Mouse (Mus musculus) limb, embryonic 13.5 days (tissue): ENCODE results near the gene Zfp423. TPM values are rescaled to one million over a fixed set of nuclear protein-coding genes. Genes with fewer than 3 reads are reported as not detected.

Experiments
- ATAC-seq: fragments of 200-750 bp; cut with Nextera tagmentation; 2 replicates; pipeline ENCODE4 v1.8.0; 2017; ENCODE audit warnings: low read depth, moderate number of reproducible peaks, moderate TSS enrichment; ENCODE audit not compliant: low FRiP score
- H3K27ac ChIP-seq: fragments of 300-500 bp; sonication (generic); 2 replicates; pipeline ENCODE4 v1.5.1; 2015; ENCODE audit warnings: inconsistent platforms, mild to moderate bottlenecking, moderate library complexity
- H3K27me3 ChIP-seq: fragments of 300-500 bp; sonication (generic); 2 replicates; pipeline ENCODE4 v1.6.1; 2015; ENCODE audit warnings: mild to moderate bottlenecking, inconsistent platforms
- H3K36me3 ChIP-seq: fragments of 300-500 bp; sonication (generic); 2 replicates; pipeline ENCODE4 v1.6.1; 2015; ENCODE audit warnings: inconsistent platforms, mild to moderate bottlenecking, moderate library complexity
- H3K4me1 ChIP-seq: fragments of 300-500 bp; sonication (generic); 2 replicates; pipeline ENCODE4 v1.6.1; 2015; ENCODE audit warnings: inconsistent platforms
- H3K4me2 ChIP-seq: fragments of 300-500 bp; sonication (generic); replicated peaks from 2 replicates; pipeline ENCODE4 v1.6.1; 2015; ENCODE audit warnings: inconsistent platforms, mild to moderate bottlenecking, moderate library complexity
- H3K4me3 ChIP-seq: fragments of 300-500 bp; sonication (generic); 2 replicates; pipeline ENCODE4 v1.5.1; 2015; ENCODE audit warnings: moderate library complexity, mild to moderate bottlenecking, inconsistent platforms
- H3K9ac ChIP-seq: fragments of 300-500 bp; sonication (generic); 2 replicates; pipeline ENCODE4 v1.6.1; 2015; ENCODE audit warnings: mild to moderate bottlenecking, inconsistent platforms
- H3K9me3 ChIP-seq: fragments of 300-500 bp; sonication (generic); 2 replicates; pipeline ENCODE4 v1.6.1; 2016; ENCODE audit warnings: inconsistent platforms
- WGBS: fragments of 180-500 bp; shearing (Covaris S2); methylation state at CpG from one replicate; pipeline ENCODE4 v1.1.7; 2015; 5-methylcytosine and 5-hydroxymethylcytosine counted together
- polyA plus RNA-seq: library from polyadenylated mRNA; unstranded; fragments of >200 nt; fragmentation: Nextera tagmentation; extraction: Ambion mirVana; gene quantifications from 2 replicates; pipeline ENCODE4 v1.2.1, GENCODE M21; 2015

Gene Zfp423
- polyA plus RNA-seq, 1 experiment from 2014 or later, result 26.4 TPM

- H3K9me3 ChIP-seq, result no peaks in the 10 kb centered on the region
- H3K27ac ChIP-seq, result peak overlapping the region; percentile 78
- 48% methylated on average over 7 of the region's 7 CpGs for WGBS
- H3K36me3 ChIP-seq, result peaks cover 4% of the 10 kb centered on the region
- H3K4me3 ChIP-seq, result no peak overlapping the region
- H3K4me1 ChIP-seq, result peaks cover 88% of the 10 kb centered on the region
- ATAC-seq, result peak; percentile 26; the same call in 1 of the 2 replicates
- H3K9ac ChIP-seq, result 0 out of 2 replicates have a peak overlapping the region, but pooled peaks have one; percentile 31
- no peaks in the 10 kb centered on the region for H3K27me3 ChIP-seq
- H3K4me2 ChIP-seq, result no peak overlapping the region; the same call in none of the 2 replicates
These were observed 33.1 kb downstream of the Zfp423 start for GRCm38 (mm10) chr8:87926098-87926890.

GRCm38 (mm10) chr8:87922936-87923335 is 36.5 kb downstream of the Zfp423 start:
- H3K27me3 ChIP-seq, result no peaks in the 10 kb centered on the region
- H3K4me2 ChIP-seq, result no peak overlapping the region
- ATAC-seq, result no peak
- no peaks in the 10 kb centered on the region for H3K9me3 ChIP-seq
- no peak overlapping the region for H3K27ac ChIP-seq
- H3K36me3 ChIP-seq, result peaks cover 4% of the 10 kb centered on the region
- H3K4me1 ChIP-seq, result peaks cover 72% of the 10 kb centered on the region
- H3K9ac ChIP-seq, result 0 out of 2 replicates have a peak overlapping the region, but pooled peaks have one; percentile 19
- no peak overlapping the region for H3K4me3 ChIP-seq
- WGBS, result 73% methylated on average over 6 of the region's 6 CpGs

GRCm38 (mm10) chr8:87922446-87922845 is 36.9 kb downstream of the Zfp423 start:
- H3K27ac ChIP-seq, result no peak overlapping the region
- ATAC-seq, result no peak

GRCm38 (mm10) chr8:87918004-87918403 is 41.4 kb downstream of the Zfp423 start:
- WGBS, result 46% methylated on average over 5 of the region's 5 CpGs
- H3K9me3 ChIP-seq, result no peaks in the 10 kb centered on the region
- no peaks in the 10 kb centered on the region for H3K27me3 ChIP-seq
- H3K4me1 ChIP-seq, result peaks cover 75% of the 10 kb centered on the region
- H3K4me3 ChIP-seq, result no peak overlapping the region
- peak; percentile 17; the same call in 1 of the 2 replicates for ATAC-seq
- H3K9ac ChIP-seq, result peak overlapping the region; percentile 2
- H3K36me3 ChIP-seq, result peaks cover 4% of the 10 kb centered on the region
- H3K4me2 ChIP-seq, result 0 out of 2 replicates have a peak overlapping the region, but pooled peaks have one; percentile 1
- H3K27ac ChIP-seq, result peak overlapping the region; percentile 61; the same call in 1 of the 2 replicates

More at GRCm38 (mm10) chr8:87922446-87922845, 36.9 kb downstream of the Zfp423 start:
- no peaks in the 10 kb centered on the region for H3K9me3 ChIP-seq
- H3K36me3 ChIP-seq, result peaks cover 4% of the 10 kb centered on the region
- no peak overlapping the region for H3K9ac ChIP-seq
- 42% methylated on average over 6 of the region's 6 CpGs for WGBS
- no peak overlapping the region for H3K4me3 ChIP-seq
- no peak overlapping the region for H3K4me2 ChIP-seq
- H3K27me3 ChIP-seq, result no peaks in the 10 kb centered on the region
- peaks cover 73% of the 10 kb centered on the region for H3K4me1 ChIP-seq

- H3K27ac ChIP-seq, result no peak overlapping the region
- H3K4me1 ChIP-seq, result peaks cover 84% of the 10 kb centered on the region
- ATAC-seq, result no peak
- no peaks in the 10 kb centered on the region for H3K36me3 ChIP-seq
- H3K4me2 ChIP-seq, result no peak overlapping the region
- no peaks in the 10 kb centered on the region for H3K9me3 ChIP-seq
- H3K4me3 ChIP-seq, result no peak overlapping the region
- WGBS, result 76% methylated on average over 9 of the region's 9 CpGs
- no peaks in the 10 kb centered on the region for H3K27me3 ChIP-seq
- H3K9ac ChIP-seq, result no peak overlapping the region
These were observed 43.6 kb downstream of the Zfp423 start for GRCm38 (mm10) chr8:87915763-87916162.

GRCm38 (mm10) chr8:87914247-87914967 is 45.0 kb downstream of the Zfp423 start:
- peak overlapping the region; percentile 39; the same call in 1 of the 2 replicates for H3K27ac ChIP-seq
- H3K4me1 ChIP-seq, result peaks cover 95% of the 10 kb centered on the region
- 61% methylated on average over 6 of the region's 6 CpGs for WGBS
- no peak overlapping the region for H3K9ac ChIP-seq
- no peaks in the 10 kb centered on the region for H3K27me3 ChIP-seq
- H3K9me3 ChIP-seq, result no peaks in the 10 kb centered on the region
- no peaks in the 10 kb centered on the region for H3K36me3 ChIP-seq
- H3K4me2 ChIP-seq, result no peak overlapping the region
- no peak overlapping the region for H3K4me3 ChIP-seq
- no peak for ATAC-seq

GRCm38 (mm10) chr8:87908940-87909339 is 50.5 kb downstream of the Zfp423 start:
- Histone ChIP-seq H3K4me1 (peaks cover 94% of the 10 kb centered on the region), H3K27ac (no peak overlapping the region), H3K9ac (no peak overlapping the region), H3K4me2 (no peak overlapping the region), H3K4me3 (no peak overlapping the region), H3K27me3 (no peaks in the 10 kb centered on the region), H3K36me3 (peaks cover 1% of the 10 kb centered on the region; the same call in 1 of the 2 replicates), H3K9me3 (no peaks in the 10 kb centered on the region)
- no peak for ATAC-seq
- 79% methylated on average over 2 of the region's 2 CpGs for WGBS

GRCm38 (mm10) chr8:87905404-87905803 is 54.0 kb downstream of the Zfp423 start:
- 26% methylated on average over 5 of the region's 5 CpGs for WGBS
- Histone ChIP-seq H3K4me2 (peak overlapping the region; percentile 30), H3K27ac (peak overlapping the region; percentile 91), H3K9ac (no peak overlapping the region), H3K4me3 (no peak overlapping the region), H3K9me3 (no peaks in the 10 kb centered on the region), H3K4me1 (peaks cover 87% of the 10 kb centered on the region), H3K36me3 (peaks cover 11% of the 10 kb centered on the region; the same call in 1 of the 2 replicates), H3K27me3 (no peaks in the 10 kb centered on the region)
- ATAC-seq, result peak; percentile 92

- Histone ChIP-seq H3K27ac (peak overlapping the region; percentile 91), H3K9ac (no peak overlapping the region), H3K4me2 (no peak overlapping the region), H3K4me1 (peaks cover 77% of the 10 kb centered on the region), H3K27me3 (no peaks in the 10 kb centered on the region), H3K4me3 (no peak overlapping the region), H3K9me3 (no peaks in the 10 kb centered on the region), H3K36me3 (peaks cover 11% of the 10 kb centered on the region; the same call in 1 of the 2 replicates)
- ATAC-seq, result no peak
- 45% methylated on average over 5 of the region's 5 CpGs for WGBS
These were observed 55.3 kb downstream of the Zfp423 start for GRCm38 (mm10) chr8:87904108-87904507.

GRCm38 (mm10) chr8:87895203-87896041 is 64.0 kb downstream of the Zfp423 start:
- Histone ChIP-seq H3K9ac (no peak overlapping the region), H3K27me3 (no peaks in the 10 kb centered on the region), H3K4me1 (peaks cover 88% of the 10 kb centered on the region), H3K36me3 (no peaks in the 10 kb centered on the region), H3K4me2 (peak overlapping the region; percentile 37), H3K4me3 (no peak overlapping the region), H3K9me3 (no peaks in the 10 kb centered on the region), H3K27ac (peak overlapping the region; percentile 91)
- 44% methylated on average over 13 of the region's 13 CpGs for WGBS
- peak; percentile 77 for ATAC-seq

- Histone ChIP-seq H3K36me3 (no peaks in the 10 kb centered on the region), H3K9ac (no peak overlapping the region), H3K9me3 (no peaks in the 10 kb centered on the region), H3K4me3 (no peak overlapping the region), H3K27me3 (no peaks in the 10 kb centered on the region), H3K4me1 (peaks cover 99% of the 10 kb centered on the region), H3K4me2 (peak overlapping the region; percentile 37), H3K27ac (0 out of 2 replicates have a peak overlapping the region, but pooled peaks have one; percentile 75)
- no peak for ATAC-seq
- WGBS, result 60% methylated on average over 8 of the region's 8 CpGs
These were observed 65.1 kb downstream of the Zfp423 start for GRCm38 (mm10) chr8:87894287-87894686.
